Mouse (Mus musculus): ENCODE results near the gene Lss. TPM values are rescaled to one million over a fixed set of nuclear protein-coding genes. Genes with fewer than 3 reads are reported as not detected.

The Lss gene
- total and polyA plus RNA-seq, 2 experiments from 2014 or later, result 38.6 to 66.3 TPM

DNA sequence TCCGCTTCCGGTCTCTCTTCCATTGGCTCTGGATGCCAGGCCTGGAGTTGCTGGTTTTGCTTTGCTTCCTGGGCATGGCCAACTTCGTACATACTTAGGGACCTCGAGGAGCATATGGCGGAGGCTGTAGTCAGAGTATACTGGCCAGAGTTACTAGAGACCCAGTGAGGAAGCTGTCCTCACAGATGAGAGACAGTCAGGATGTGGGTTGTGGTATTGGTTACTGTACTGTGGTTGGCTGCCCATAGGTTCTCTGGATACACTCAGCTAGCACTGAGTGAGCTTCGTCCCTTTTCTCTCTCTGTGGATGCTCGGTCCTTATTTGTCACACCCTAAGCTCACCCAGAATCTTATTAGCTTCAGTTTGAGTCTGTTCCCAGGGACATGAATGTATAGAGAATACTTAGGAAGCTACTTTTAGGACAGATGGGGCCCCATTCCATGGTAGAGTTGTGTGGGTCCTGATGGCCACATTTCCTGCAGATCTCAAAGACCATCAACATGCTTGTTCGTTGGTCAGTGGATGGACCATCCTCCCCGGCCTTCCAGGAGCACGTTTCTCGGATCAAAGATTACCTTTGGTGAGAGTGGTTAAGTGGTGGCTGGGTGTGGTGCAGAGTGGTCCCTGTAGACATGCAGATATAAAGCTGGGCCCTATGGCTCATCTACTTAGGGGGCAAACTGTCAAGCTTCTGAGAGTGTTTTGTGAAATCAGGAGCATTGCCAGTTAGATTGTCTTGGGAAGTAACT, 10.1 kb downstream of the Lss start:
- H3K27me3 ChIP-seq (ENCODE audit: insufficient read depth, low read length), result no peaks in the 10 kb centered on the region
- no peaks in the 10 kb centered on the region for H3K9me3 ChIP-seq (ENCODE audit: low read length)
- H3K9ac ChIP-seq, result no peak overlapping the region
- H3K4me1 ChIP-seq (ENCODE audit: insufficient read depth), result no peaks in the 10 kb centered on the region
- H3K4me2 ChIP-seq (ENCODE audit: low read depth), result no peak overlapping the region
- ATAC-seq (no peak), DNase-seq (no peak)
- no peak for TF ChIP-seq CTCF (IDR thresholded peaks at IDR 0.05; ENCODE audit: low read depth)
- WGBS, result 96% methylated on average over 11 of the region's 11 CpGs
- H3K4me3 ChIP-seq (ENCODE audit: low read depth, low read length), result no peak overlapping the region
- no peak overlapping the region for H3K27ac ChIP-seq (ENCODE audit: low read depth, low read length)
- H3K36me3 ChIP-seq (ENCODE audit: insufficient read depth), result peaks cover 92% of the 10 kb centered on the region

DNA sequence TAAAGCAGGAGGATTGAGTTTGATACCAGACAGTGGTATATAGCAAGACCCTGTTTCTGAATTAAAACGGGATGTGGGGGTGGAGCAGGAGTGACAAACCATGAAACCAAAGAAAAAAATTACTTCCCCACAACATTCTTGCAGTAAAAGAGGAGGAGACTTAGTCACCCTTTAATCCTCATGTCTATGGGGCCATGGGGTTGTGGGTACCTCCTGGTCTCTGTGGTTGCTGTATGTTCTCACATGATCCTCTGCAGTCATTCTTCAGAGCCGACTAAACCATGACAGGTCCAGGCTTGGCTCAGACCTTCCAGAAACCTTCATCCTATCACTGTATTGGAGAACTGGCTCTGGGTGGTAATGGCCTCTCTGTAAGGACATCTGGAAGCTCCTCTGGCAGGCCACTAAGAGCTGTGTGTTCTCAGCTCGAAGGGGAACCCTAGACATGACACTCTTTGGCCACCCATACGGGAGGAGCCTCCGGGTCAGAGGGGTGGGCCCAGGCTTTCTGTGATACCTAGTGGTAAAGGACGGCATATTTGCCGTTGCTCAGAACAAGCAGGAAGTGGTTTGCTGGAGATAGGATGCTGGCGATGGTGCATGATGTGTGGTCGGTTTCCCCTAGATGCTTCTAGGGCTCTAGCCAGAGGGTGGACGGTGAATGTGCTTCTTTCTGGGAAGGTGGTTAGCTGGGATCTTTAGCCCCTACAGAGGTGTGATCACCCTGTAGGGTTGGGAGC, 11.4 kb downstream of the Lss start:
- Histone ChIP-seq H3K4me3 (ENCODE audit: low read depth, low read length) (no peak overlapping the region), H3K27me3 (ENCODE audit: insufficient read depth, low read length) (no peaks in the 10 kb centered on the region), H3K27ac (ENCODE audit: low read depth, low read length) (no peak overlapping the region), H3K4me1 (ENCODE audit: insufficient read depth) (no peaks in the 10 kb centered on the region), H3K9ac (no peak overlapping the region), H3K4me2 (ENCODE audit: low read depth) (no peak overlapping the region), H3K9me3 (ENCODE audit: low read length) (no peaks in the 10 kb centered on the region), H3K36me3 (ENCODE audit: insufficient read depth) (peaks cover 95% of the 10 kb centered on the region)
- 94% methylated on average over 10 of the region's 10 CpGs for WGBS
- TF ChIP-seq CTCF (IDR thresholded peaks at IDR 0.05; ENCODE audit: low read depth), result no peak
- DNase-seq, result no peak
- no peak for ATAC-seq

DNA sequence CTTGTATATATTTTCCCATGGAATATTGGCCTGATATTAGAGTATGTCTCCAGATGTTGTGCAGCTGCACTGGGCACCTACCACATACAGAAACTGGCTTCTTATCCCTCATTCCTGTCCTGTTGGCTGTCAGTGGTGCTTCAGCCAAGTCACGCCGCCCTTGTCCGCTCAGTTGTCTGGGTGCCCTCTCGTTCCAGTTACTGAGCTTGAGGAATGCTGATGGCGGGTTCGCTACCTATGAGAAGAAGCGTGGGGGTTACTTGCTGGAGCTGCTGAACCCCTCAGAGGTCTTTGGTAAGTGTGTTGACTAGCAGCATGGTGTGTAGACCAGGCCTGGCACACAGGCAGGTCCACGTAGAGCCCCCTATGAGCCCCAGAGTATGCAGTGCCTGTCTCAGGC, 15.2 kb downstream of the Lss start:
- ATAC-seq (no peak), DNase-seq (no peak)
- Histone ChIP-seq H3K27ac (ENCODE audit: low read depth, low read length) (no peak overlapping the region), H3K9ac (no peak overlapping the region), H3K27me3 (ENCODE audit: insufficient read depth, low read length) (no peaks in the 10 kb centered on the region), H3K4me1 (ENCODE audit: insufficient read depth) (no peaks in the 10 kb centered on the region), H3K36me3 (ENCODE audit: insufficient read depth) (peaks cover 98% of the 10 kb centered on the region), H3K9me3 (ENCODE audit: low read length) (no peaks in the 10 kb centered on the region), H3K4me2 (ENCODE audit: low read depth) (no peak overlapping the region), H3K4me3 (ENCODE audit: low read depth, low read length) (no peak overlapping the region)
- TF ChIP-seq CTCF (IDR thresholded peaks at IDR 0.05; ENCODE audit: low read depth), result no peak
- WGBS, result 93% methylated on average over 8 of the region's 8 CpGs

DNA sequence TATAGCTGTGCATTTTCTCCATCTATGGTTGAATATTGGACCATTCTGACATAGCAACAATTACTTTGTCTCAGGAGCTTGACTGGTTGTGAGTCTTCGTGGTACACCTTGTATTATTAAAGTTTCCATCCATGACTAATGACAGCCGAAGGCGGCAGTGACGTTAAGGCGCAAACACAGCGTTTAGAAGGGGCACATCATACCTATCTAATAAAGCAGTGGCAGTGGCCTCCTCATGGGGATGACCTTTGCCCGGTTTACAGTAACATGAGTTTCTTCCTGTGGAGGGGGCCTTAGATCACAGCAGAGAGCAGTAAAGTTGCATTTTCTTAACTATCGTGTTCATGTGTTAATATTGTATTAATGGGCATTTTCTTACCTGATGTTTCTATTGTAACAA, 16.8 kb downstream of the Lss start:
- Histone ChIP-seq H3K4me3 (ENCODE audit: low read depth, low read length) (no peak overlapping the region), H3K4me1 (ENCODE audit: insufficient read depth) (no peaks in the 10 kb centered on the region), H3K9me3 (ENCODE audit: low read length) (no peaks in the 10 kb centered on the region), H3K36me3 (ENCODE audit: insufficient read depth) (peaks cover 99% of the 10 kb centered on the region), H3K27me3 (ENCODE audit: insufficient read depth, low read length) (no peaks in the 10 kb centered on the region), H3K27ac (ENCODE audit: low read depth, low read length) (no peak overlapping the region), H3K9ac (no peak overlapping the region), H3K4me2 (ENCODE audit: low read depth) (no peak overlapping the region)
- ATAC-seq (no peak), DNase-seq (no peak)
- 92% methylated on average over 8 of the region's 8 CpGs for WGBS
- no peak for TF ChIP-seq CTCF (IDR thresholded peaks at IDR 0.05; ENCODE audit: low read depth)

DNA sequence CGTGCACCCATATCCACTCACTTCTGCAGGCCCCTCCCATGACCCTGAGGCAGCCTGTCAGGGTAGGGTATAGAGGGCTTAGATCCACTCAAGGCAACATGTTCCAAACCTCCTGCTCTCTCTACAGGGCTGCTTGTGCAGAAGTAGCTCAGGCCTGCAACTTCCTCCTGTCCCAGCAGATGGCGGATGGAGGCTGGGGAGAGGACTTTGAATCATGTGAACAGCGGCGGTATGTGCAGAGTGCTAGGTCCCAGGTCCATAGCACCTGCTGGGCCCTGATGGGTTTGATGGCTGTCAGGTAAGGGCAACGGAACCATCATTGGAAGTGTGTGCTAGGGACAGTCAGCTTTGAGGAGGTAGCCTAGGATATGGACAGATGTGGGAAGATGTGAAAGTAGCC, 19.1 kb downstream of the Lss start:
- Histone ChIP-seq H3K9me3 (ENCODE audit: low read length) (no peaks in the 10 kb centered on the region), H3K27ac (ENCODE audit: low read depth, low read length) (no peak overlapping the region), H3K4me1 (ENCODE audit: insufficient read depth) (no peaks in the 10 kb centered on the region), H3K4me3 (ENCODE audit: low read depth, low read length) (no peak overlapping the region), H3K9ac (no peak overlapping the region), H3K36me3 (ENCODE audit: insufficient read depth) (peaks cover 95% of the 10 kb centered on the region), H3K27me3 (ENCODE audit: insufficient read depth, low read length) (no peaks in the 10 kb centered on the region), H3K4me2 (ENCODE audit: low read depth) (no peak overlapping the region)
- WGBS, result 87% methylated on average over 5 of the region's 5 CpGs
- ATAC-seq, result peak; percentile 43; the same call in 1 of the 2 replicates
- no peak for DNase-seq
- TF ChIP-seq CTCF (IDR thresholded peaks at IDR 0.05; ENCODE audit: low read depth), result peak; percentile 66

DNA sequence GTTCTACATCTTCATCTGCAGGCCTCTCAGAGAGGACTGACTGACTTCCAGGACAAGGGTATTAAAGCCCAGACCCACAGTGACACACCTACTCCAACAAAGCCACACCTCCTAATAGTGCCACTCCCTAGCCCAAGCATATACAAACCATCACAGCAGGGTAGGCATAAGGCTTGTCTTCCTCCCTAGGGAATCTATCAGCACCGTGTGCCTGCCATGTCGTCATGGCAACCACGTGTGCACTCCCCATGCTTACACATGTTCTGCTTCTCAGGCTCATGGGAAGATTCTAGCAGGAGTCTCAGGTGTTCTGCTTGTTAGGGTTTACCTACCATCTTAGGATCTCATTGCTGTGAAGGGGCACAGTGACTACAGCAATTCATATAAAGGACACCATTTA, 20.2 kb downstream of the Lss start:
- DNase-seq, result peak; percentile 13
- no peak for ATAC-seq
- Histone ChIP-seq H3K9me3 (ENCODE audit: low read length) (no peaks in the 10 kb centered on the region), H3K4me1 (ENCODE audit: insufficient read depth) (no peaks in the 10 kb centered on the region), H3K4me3 (ENCODE audit: low read depth, low read length) (no peak overlapping the region), H3K4me2 (ENCODE audit: low read depth) (no peak overlapping the region), H3K27me3 (ENCODE audit: insufficient read depth, low read length) (no peaks in the 10 kb centered on the region), H3K27ac (ENCODE audit: low read depth, low read length) (no peak overlapping the region), H3K36me3 (ENCODE audit: insufficient read depth) (peaks cover 88% of the 10 kb centered on the region), H3K9ac (no peak overlapping the region)
- 66% methylated on average over 3 of the region's 3 CpGs for WGBS
- no peak for TF ChIP-seq CTCF (IDR thresholded peaks at IDR 0.05; ENCODE audit: low read depth)

DNA sequence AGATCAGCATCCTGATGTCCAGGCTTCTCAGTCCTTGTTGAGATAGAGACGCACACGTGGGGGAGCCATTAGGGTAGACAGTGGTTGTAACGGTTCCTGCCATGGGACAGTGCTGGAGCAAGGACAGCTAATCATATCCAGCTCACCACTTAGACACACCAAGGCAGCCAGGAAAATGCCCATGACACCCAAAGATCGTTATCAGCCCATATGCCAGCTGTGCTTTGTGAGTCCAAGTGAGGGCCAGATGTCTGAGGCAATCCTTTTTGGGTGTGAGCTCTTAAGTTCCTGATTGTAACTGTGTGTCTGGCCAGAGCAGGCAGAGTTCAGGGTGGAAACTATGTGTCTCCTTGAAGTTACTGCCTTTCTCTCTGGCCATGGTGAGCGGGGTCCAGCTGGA, 22.7 kb downstream of the Lss start:
- DNase-seq (no peak), ATAC-seq (no peak)
- Histone ChIP-seq H3K9me3 (ENCODE audit: low read length) (no peaks in the 10 kb centered on the region), H3K27me3 (ENCODE audit: insufficient read depth, low read length) (no peaks in the 10 kb centered on the region), H3K36me3 (ENCODE audit: insufficient read depth) (peaks cover 64% of the 10 kb centered on the region), H3K27ac (ENCODE audit: low read depth, low read length) (no peak overlapping the region), H3K4me1 (ENCODE audit: insufficient read depth) (no peaks in the 10 kb centered on the region), H3K4me3 (ENCODE audit: low read depth, low read length) (no peak overlapping the region), H3K4me2 (ENCODE audit: low read depth) (no peak overlapping the region), H3K9ac (no peak overlapping the region)
- WGBS, result 95% methylated on average over 5 of the region's 5 CpGs
- TF ChIP-seq CTCF (IDR thresholded peaks at IDR 0.05; ENCODE audit: low read depth), result no peak
